Mouse (Mus musculus) kidney, embryonic 15.5 days (tissue): ENCODE data around the gene 4930432M17Rik. TPM values are rescaled to one million over a fixed set of nuclear protein-coding genes. Genes with fewer than 3 reads are reported as not detected.

Experiments used
- ATAC-seq: fragments of 200-750 bp; cut with Nextera tagmentation; replicated peaks from 2 replicates; pipeline ENCODE4 v1.8.0; 2017; ENCODE audit warnings: moderate TSS enrichment; ENCODE audit not compliant: low FRiP score
- H3K27ac ChIP-seq: fragments of 300-500 bp; sonication (generic); 2 replicates; pipeline ENCODE4 v1.5.1; 2015; ENCODE audit warnings: mild to moderate bottlenecking, inconsistent platforms
- H3K27me3 ChIP-seq: fragments of 300-500 bp; sonication (generic); 2 replicates; pipeline ENCODE4 v1.6.1; 2015; ENCODE audit warnings: inconsistent platforms
- H3K36me3 ChIP-seq: fragments of 300-500 bp; sonication (generic); 2 replicates; pipeline ENCODE4 v1.6.1; 2015; ENCODE audit warnings: inconsistent platforms
- H3K4me1 ChIP-seq: fragments of 300-500 bp; sonication (generic); 2 replicates; pipeline ENCODE4 v1.6.1; 2015; ENCODE audit warnings: inconsistent platforms
- H3K4me2 ChIP-seq: fragments of 300-500 bp; sonication (generic); 2 replicates; pipeline ENCODE4 v1.6.1; 2015; ENCODE audit warnings: moderate library complexity, mild to moderate bottlenecking, inconsistent platforms
- H3K4me3 ChIP-seq: fragments of 300-500 bp; sonication (generic); replicated peaks from 2 replicates; pipeline ENCODE4 v1.5.1; 2015; ENCODE audit warnings: mild to moderate bottlenecking, inconsistent platforms
- H3K9ac ChIP-seq: fragments of 300-500 bp; sonication (generic); 2 replicates; pipeline ENCODE4 v1.6.1; 2015; ENCODE audit warnings: mild to moderate bottlenecking, inconsistent platforms
- H3K9me3 ChIP-seq: fragments of 300-500 bp; sonication (generic); replicated peaks from 2 replicates; pipeline ENCODE4 v1.6.1; 2016; ENCODE audit warnings: inconsistent platforms
- WGBS: fragments of 180-500 bp; shearing (Covaris S2); methylation state at CpG from one replicate; pipeline ENCODE4 v1.1.7; 2015; ENCODE audit warnings: mixed read lengths; 5-methylcytosine and 5-hydroxymethylcytosine counted together
- polyA plus RNA-seq: library from polyadenylated mRNA; unstranded; fragments of >200 nt; fragmentation: Nextera tagmentation; extraction: Ambion mirVana; gene quantifications from 2 replicates; pipeline ENCODE4 v1.2.1, GENCODE M21; 2015

Gene 4930432M17Rik
- polyA plus RNA-seq, 1 experiment from 2014 or later = not detected

DNA sequence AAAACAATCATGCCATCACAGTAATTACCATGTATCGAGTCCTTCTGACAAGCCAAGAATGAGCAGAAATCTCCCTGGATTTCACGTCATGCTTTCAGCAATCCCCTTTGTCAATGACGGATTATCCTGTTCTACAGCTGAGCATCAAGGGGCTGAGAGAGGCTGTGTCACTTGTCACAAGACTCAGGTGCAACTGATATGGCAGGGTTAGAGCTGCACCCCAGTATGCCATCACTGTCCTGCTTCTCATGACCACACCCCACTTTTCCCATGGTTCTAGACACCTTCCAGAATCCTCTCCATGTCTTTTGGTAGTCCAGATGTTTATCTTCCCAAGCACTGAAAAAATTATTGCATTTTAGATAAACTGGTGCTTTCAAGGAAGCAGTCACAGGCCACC is 8.9 kb downstream of the 4930432M17Rik start:
- WGBS = 75% methylated on average over 3 of the region's 3 CpGs
- H3K4me1 ChIP-seq = no peaks in the 10 kb centered on the region
- H3K27ac ChIP-seq = no peak overlapping the region
- H3K27me3 ChIP-seq = no peaks in the 10 kb centered on the region
- H3K9ac ChIP-seq = no peak overlapping the region
- no peak for ATAC-seq
- H3K36me3 ChIP-seq = no peaks in the 10 kb centered on the region
- H3K4me3 ChIP-seq = no peak overlapping the region
- H3K9me3 ChIP-seq = no peaks in the 10 kb centered on the region
- no peak overlapping the region for H3K4me2 ChIP-seq

DNA sequence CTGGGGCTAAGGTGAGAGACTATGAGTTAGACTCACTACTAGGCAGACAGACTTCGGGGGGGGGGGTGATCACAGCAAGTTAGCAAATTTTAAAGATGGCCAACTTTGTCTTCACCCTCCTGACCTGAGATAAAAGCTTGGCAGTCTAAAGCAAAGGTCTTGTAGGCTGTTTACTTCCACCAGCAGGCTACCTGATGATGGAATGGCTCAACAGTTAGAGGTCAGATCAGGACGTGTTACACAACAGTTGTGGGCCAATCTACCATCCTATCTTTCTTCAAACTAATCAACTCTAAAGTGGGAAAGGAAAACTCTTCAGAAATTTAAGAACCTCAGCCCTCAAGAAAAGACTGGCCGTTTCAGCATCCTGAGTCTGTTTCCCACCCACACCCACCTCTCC is 9.6 kb downstream of the 4930432M17Rik start:
- ATAC-seq = no peak
- Histone ChIP-seq H3K27me3 (no peaks in the 10 kb centered on the region), H3K9ac (no peak overlapping the region), H3K36me3 (no peaks in the 10 kb centered on the region), H3K4me3 (no peak overlapping the region), H3K4me1 (0 out of 2 replicates have a peak, but pooled peaks cover 2% of the 10 kb centered on the region), H3K9me3 (no peaks in the 10 kb centered on the region), H3K27ac (no peak overlapping the region), H3K4me2 (no peak overlapping the region)
- WGBS = 78% methylated on average over 3 of the region's 3 CpGs

DNA sequence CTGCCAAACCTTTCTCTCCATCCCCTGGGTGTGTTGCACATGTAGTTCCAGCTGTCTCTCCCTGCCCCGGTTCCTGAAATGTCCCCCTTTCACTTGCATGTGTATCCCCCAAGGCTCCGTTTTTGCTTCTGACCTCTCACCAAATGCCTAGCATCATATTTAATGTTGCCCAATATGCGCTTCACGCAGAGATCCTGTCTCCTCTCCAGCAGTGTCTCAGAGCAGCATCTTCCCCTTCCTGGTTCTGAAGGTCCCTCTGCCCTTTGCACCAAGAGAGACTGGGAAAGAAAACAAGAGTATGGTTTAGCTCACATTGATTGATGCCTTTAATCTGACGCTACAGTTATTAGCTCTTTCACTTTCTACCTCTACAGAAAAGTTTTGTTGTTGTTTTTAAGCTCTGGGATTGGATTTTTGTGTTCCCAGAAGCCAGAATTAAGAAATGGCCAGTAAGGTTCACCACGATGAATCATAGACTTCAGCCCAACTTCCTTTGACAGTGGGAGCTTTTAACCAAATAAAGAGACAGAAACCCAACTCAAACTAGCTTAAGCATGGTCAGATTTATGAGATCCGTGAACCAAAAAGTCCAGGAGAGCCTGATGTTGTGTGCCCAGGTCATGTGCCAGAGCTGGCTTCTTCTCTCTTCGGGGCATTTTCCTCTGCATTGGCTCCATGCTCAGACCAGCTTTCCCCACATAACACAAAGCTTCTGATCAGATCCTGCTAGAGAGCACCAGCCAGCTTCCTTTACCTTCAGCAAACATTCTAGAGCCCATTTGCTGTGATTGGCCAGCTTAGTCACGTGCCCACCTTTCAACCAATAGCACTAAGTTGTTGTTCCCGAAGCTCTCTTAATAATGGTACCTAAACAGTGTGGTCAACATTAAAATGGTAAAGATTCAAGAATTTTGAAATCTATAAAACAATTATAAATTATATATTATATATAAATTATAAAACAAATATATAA is 12.2 kb downstream of the 4930432M17Rik start:
- H3K9ac ChIP-seq = no peak overlapping the region
- H3K27ac ChIP-seq = no peak overlapping the region
- H3K36me3 ChIP-seq = no peaks in the 10 kb centered on the region
- H3K4me1 ChIP-seq = 0 out of 2 replicates have a peak, but pooled peaks cover 2% of the 10 kb centered on the region
- 78% methylated on average over 10 of the region's 10 CpGs for WGBS
- no peaks in the 10 kb centered on the region for H3K9me3 ChIP-seq
- no peak for ATAC-seq
- H3K27me3 ChIP-seq = no peaks in the 10 kb centered on the region
- H3K4me3 ChIP-seq = no peak overlapping the region
- no peak overlapping the region for H3K4me2 ChIP-seq

DNA sequence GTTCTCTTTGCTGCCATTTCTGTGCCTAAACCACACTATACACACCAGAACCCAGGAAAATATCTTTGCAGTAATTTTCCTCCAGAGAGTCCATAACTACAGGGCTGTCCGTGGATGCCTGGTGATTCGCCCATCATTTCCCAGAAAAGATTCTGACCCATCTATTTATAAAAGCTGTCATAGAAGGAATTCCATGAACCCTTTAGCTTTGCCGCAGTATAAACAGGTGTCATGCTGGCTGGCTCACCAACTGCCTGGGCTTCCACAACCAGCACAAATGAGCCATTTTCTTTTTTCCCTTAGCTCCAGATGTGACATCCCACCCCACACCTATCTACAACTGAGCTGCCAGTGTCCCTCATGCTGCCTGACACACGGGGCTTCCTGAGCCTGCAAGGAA is 14.0 kb downstream of the 4930432M17Rik start:
- Histone ChIP-seq H3K27me3 (no peaks in the 10 kb centered on the region), H3K4me1 (0 out of 2 replicates have a peak, but pooled peaks cover 2% of the 10 kb centered on the region), H3K4me3 (no peak overlapping the region), H3K4me2 (no peak overlapping the region), H3K9me3 (no peaks in the 10 kb centered on the region), H3K36me3 (no peaks in the 10 kb centered on the region), H3K9ac (no peak overlapping the region), H3K27ac (0 out of 2 replicates have a peak overlapping the region, but pooled peaks have one; percentile 14)
- ATAC-seq = no peak
- WGBS = 75% methylated on average over 4 of the region's 4 CpGs

DNA sequence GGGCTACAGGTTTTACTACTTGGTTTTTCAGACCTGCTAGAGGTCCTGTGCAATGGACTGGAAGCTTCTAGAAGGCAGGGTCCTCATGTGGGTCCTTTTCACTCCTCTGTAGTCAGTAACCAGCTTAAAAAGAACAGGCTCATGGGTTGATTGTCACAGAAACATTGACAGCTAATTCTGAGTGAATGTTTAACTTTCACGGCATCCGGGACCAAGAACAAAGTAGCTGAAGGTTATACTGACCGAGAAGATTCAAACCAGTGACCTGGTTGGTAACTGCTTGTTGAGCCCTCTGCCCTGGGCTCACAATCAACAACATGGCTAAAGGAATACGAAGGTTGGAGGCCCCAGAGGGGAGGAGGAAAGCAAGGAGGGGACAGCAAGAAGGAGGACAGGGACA is 14.4 kb downstream of the 4930432M17Rik start:
- peak; percentile 60; the same call in 1 of the 2 replicates for ATAC-seq
- Histone ChIP-seq H3K36me3 (no peaks in the 10 kb centered on the region), H3K4me2 (no peak overlapping the region), H3K27me3 (no peaks in the 10 kb centered on the region), H3K9ac (no peak overlapping the region), H3K27ac (0 out of 2 replicates have a peak overlapping the region, but pooled peaks have one; percentile 14), H3K4me3 (no peak overlapping the region), H3K4me1 (0 out of 2 replicates have a peak, but pooled peaks cover 2% of the 10 kb centered on the region), H3K9me3 (no peaks in the 10 kb centered on the region)
- 66% methylated on average over 4 of the region's 4 CpGs for WGBS

DNA sequence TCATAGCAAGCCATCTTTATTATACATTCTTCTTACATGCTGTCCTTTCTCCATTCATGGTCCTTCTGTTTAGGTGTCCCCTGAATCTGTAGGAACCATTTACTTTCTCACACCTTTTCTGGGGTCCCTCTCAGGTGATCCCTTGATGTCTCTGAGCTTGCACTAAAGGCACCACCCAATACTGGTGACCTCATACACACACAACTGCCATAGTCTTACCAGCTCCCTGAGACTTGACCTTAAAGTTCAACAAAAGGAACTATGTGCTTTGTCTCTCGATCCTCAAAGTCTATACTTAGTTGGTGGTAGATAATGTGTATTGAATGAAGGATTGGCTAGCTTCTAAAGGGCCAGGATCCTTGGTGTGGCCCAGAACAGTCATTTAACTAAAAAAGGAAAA is 15.4 kb downstream of the 4930432M17Rik start:
- no peak overlapping the region for H3K4me3 ChIP-seq
- H3K9ac ChIP-seq = no peak overlapping the region
- H3K36me3 ChIP-seq = no peaks in the 10 kb centered on the region
- 0 out of 2 replicates have a peak, but pooled peaks cover 2% of the 10 kb centered on the region for H3K4me1 ChIP-seq
- H3K27me3 ChIP-seq = no peaks in the 10 kb centered on the region
- no peak overlapping the region for H3K27ac ChIP-seq
- no peak for ATAC-seq
- WGBS = 76% methylated on average over 1 of the region's 1 CpGs
- no peak overlapping the region for H3K4me2 ChIP-seq
- H3K9me3 ChIP-seq = no peaks in the 10 kb centered on the region

DNA sequence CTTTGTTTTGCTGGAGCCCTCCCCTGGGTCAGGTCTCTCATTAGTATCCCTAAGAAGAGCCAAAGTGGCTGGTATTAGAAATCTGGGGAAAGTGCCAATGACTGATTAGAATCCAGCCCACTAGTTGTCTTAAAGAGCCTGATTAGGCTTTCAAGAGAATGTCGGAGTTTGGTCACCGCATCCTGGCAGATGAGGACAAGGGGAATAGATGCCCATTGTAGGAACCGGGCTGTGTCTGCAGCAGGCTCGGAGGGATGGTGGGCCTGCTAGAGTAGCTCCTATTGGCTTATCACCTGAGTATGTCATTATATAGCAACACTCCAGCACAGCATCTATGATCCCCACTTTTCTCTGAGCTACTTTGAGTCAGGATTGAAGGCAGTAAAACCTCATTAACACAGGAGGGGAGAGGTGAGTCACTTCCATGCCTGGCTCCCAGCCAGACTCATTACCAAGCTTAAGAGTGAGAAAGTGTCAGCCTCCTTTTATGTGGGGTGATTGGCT is 15.9 kb downstream of the 4930432M17Rik start:
- Histone ChIP-seq H3K27ac (no peak overlapping the region), H3K27me3 (no peaks in the 10 kb centered on the region), H3K4me1 (0 out of 2 replicates have a peak, but pooled peaks cover 2% of the 10 kb centered on the region), H3K4me2 (no peak overlapping the region), H3K9me3 (no peaks in the 10 kb centered on the region), H3K36me3 (no peaks in the 10 kb centered on the region), H3K4me3 (no peak overlapping the region), H3K9ac (no peak overlapping the region)
- 61% methylated on average over 4 of the region's 4 CpGs for WGBS
- no peak for ATAC-seq

DNA sequence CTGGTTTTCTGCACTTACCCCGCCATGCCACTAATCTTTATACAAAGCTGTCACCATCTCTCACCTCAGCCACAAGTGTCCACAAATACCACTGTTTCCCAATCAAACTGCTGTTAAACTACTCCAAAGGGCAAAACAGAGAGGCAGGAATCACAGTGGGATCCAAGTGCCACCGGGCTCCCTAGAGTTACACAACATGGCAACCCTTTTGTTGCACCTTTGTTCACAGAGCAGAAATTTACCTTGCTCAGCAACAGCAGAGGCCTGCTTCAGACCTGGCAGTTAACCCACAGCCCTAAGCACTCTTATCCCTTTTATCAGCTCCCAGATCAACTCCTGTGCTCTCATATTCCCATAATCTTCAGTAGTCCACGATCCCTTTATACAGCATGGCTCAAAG is 17.2 kb downstream of the 4930432M17Rik start:
- no peak overlapping the region for H3K27ac ChIP-seq
- H3K4me1 ChIP-seq = 0 out of 2 replicates have a peak, but pooled peaks cover 2% of the 10 kb centered on the region
- no peak overlapping the region for H3K4me2 ChIP-seq
- H3K27me3 ChIP-seq = no peaks in the 10 kb centered on the region
- ATAC-seq = no peak
- 84% methylated on average over 3 of the region's 3 CpGs for WGBS
- no peaks in the 10 kb centered on the region for H3K36me3 ChIP-seq
- no peak overlapping the region for H3K4me3 ChIP-seq
- no peaks in the 10 kb centered on the region for H3K9me3 ChIP-seq
- H3K9ac ChIP-seq = no peak overlapping the region

DNA sequence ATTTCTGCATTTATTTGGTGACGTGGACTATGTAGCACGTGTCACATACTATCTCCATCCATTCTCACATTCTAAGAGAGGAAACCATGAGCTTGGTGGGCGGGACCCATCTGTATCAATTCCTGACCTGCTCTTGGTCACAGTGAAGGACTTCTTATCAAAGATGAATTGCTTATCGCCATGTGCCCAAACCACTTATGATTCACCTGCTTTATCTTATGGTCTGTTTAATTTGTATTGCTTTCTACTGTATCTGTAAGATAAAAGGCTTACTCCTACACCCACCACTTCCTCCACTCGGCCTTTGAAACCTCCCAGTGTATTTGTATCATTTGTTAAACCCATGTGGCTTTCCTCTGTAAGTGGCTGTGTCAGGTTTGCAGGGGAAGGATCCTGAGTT is 18.5 kb downstream of the 4930432M17Rik start:
- Histone ChIP-seq H3K4me3 (no peak overlapping the region), H3K36me3 (no peaks in the 10 kb centered on the region), H3K4me2 (no peak overlapping the region), H3K9ac (no peak overlapping the region), H3K9me3 (no peaks in the 10 kb centered on the region), H3K4me1 (0 out of 2 replicates have a peak, but pooled peaks cover 2% of the 10 kb centered on the region), H3K27ac (no peak overlapping the region), H3K27me3 (no peaks in the 10 kb centered on the region)
- no peak for ATAC-seq
- 74% methylated on average over 5 of the region's 5 CpGs for WGBS

DNA sequence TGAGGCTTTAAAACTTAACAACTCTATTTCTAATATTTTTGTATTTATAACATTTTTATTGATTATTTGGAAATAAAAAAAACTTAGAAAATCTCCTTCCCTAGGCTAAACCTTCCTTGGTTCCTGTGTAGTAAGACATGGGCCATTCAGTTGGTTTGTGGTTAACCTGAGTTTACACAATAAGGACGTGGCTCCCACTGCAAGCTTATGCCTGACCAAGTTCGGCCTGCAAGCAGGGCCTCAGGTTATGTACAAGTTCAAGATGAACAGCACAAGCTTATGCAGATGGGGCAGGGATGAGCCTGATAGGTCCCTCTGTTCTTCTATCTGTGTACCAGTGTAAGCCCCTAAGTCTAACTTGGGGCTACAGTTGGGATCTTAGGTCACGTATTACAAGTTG is 19.1 kb downstream of the 4930432M17Rik start:
- no peak overlapping the region for H3K4me2 ChIP-seq
- 87% methylated on average over 3 of the region's 3 CpGs for WGBS
- no peaks in the 10 kb centered on the region for H3K27me3 ChIP-seq
- H3K4me3 ChIP-seq = no peak overlapping the region
- ATAC-seq = no peak
- H3K36me3 ChIP-seq = no peaks in the 10 kb centered on the region
- 0 out of 2 replicates have a peak, but pooled peaks cover 1% of the 10 kb centered on the region for H3K4me1 ChIP-seq
- no peak overlapping the region for H3K27ac ChIP-seq
- H3K9me3 ChIP-seq = no peaks in the 10 kb centered on the region
- no peak overlapping the region for H3K9ac ChIP-seq

DNA sequence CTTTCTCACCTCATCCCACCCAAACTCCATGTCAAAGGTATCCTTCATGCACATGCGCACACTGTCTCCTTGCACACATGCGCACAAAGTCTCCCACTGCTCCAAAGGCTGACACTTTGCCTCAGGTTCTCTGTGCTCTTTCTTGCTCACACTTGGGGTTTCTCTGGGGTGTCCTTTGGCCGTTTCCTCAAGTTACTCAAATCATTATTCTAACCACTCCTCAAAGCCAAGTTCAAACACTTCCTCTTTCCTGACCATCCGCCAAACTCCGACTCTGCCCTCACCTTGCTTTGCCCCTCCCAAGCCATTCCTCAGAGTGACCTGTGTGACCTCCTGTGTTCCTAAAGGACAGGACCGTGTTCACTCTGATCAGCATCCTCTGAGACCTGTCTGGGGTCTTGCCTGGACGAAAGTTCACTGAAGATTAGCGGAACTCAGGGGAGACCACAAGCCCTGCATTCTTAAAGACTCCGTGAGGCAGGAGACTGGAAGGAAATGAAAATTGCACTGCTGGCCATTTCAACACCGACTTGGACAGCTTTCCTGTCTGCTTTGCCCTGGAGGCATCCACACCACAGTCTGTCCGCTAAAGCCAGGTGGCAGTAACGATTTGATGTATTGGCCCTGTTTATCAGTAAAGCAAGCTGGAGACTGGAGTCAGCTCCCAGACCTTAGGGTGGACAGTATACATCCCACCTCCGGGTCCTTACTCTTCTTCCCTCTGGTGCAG is 22.6 kb downstream of the 4930432M17Rik start:
- Histone ChIP-seq H3K36me3 (no peaks in the 10 kb centered on the region), H3K4me1 (no peaks in the 10 kb centered on the region), H3K27me3 (no peaks in the 10 kb centered on the region), H3K4me3 (no peak overlapping the region), H3K9ac (no peak overlapping the region), H3K9me3 (no peaks in the 10 kb centered on the region), H3K27ac (no peak overlapping the region), H3K4me2 (no peak overlapping the region)
- WGBS = 71% methylated on average over 13 of the region's 13 CpGs
- no peak for ATAC-seq

DNA sequence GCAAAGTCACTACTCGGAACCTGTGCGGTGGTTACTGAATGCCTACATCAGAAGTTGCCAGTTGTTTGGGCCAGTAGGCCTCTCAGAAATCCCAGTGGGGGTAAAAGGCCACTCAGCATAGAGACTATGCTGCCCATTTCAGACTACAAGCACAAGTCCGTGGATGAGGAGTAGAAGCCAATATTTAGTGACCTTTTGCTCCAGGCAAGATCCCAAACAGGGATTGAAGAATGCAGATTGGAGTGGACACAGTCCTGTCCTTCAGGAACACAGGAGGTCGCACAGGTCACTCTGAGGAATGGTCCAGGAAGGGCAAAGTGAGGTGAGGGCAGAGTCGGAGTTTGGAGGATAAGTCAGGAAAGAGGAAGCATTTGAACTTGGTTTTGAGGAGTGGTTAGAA is 23.2 kb downstream of the 4930432M17Rik start:
- Histone ChIP-seq H3K4me2 (no peak overlapping the region), H3K9me3 (no peaks in the 10 kb centered on the region), H3K27me3 (no peaks in the 10 kb centered on the region), H3K36me3 (no peaks in the 10 kb centered on the region), H3K9ac (no peak overlapping the region), H3K27ac (no peak overlapping the region), H3K4me1 (no peaks in the 10 kb centered on the region), H3K4me3 (no peak overlapping the region)
- 80% methylated on average over 5 of the region's 5 CpGs for WGBS
- no peak for ATAC-seq
